Mouse (Mus musculus): Measurements from ENCODE around the gene Maf.

The Maf gene

DNA sequence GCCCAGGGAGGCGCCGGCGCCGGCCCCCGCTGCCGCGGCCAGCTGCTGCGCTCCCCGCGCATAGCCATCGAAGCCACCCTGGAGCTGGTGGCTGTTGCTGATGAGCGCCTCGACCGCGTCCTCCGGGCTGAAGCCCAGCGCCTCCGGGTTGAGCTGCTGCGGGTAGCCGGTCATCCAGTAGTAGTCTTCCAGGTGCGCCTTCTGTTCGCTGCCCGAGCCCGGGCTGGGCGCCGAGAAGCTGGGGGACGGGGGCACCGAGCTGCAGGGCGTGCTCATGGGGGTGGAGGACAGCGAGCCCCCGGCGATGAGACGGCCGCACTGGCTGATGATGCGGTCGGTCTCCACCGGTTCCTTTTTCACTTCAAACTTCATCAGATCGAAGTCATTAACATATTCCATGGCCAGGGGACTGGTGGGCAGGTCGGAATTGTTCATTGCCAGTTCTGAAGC is 1.2 kb downstream of the Maf start:
- peak; percentile 61 to 89 for DNase-seq (ENCODE audit: inconsistent age in 2 of 2, low spot score in 1 of 2)

DNA sequence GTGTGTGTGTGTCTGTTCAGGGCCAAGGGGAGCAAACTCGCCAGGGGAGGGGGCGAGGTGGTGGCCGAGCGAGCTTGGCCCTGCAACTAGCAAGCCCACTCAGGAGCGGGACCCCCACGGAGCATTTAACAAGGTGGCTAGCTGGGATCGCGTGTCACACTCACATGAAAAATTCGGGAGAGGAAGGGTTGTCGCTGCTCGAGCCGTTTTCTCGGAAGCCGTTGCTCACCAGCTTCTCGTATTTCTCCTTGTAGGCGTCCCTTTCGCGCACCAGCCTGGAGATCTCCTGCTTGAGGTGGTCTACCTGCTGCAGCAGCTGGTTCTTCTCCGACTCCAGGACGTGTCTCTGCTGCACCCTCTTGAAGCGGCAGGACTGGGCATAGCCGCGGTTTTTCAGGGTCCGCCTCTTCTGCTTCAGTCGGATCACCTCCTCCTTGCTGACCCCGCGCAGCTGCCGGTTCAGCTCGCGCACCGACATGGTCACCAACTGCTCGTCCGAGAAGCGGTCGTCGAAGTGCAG is 1.9 kb downstream of the Maf start:
- peak; percentile 72 to 89 for DNase-seq (ENCODE audit: inconsistent age in 2 of 2, low spot score in 1 of 2)

DNA sequence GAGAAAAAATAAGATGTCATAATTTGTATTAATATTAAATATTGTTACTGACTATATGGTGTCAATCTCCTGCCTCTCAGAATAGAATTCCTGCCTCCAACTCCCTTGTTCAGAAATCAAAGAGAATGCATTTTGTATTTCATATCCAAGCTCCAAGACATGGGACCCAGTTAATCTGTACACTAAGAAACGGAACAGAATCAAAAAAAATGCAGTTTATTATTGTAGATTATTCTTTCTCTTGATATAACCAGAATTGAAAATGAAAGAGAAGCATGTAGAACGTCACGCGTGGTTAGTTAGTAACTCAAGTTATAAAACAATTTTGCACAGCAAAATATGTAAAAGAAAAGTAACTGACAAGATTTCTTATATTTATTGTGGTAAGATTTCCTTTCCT is 4.5 kb downstream of the Maf start:
- DNase-seq (ENCODE audit: inconsistent age in 2 of 2, low spot score in 1 of 2) = no peak

DNA sequence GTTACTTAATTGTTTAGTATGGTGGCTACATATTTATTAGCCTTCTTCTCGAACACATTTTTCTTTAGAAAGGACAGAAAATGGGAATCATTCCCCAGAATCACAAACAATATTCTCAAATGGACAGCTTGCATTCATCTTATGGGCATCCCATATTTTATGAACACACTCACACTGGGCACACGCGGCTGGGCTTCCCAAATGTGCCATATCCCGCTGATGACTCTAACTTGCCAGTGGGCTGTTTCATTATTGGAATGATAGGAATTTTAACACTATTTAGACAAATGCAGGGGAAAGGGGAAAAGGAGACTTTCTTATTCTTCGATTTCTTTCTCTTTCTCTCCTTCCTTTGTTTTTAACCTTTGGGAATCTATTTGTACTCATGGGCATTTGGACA is 6.6 kb downstream of the Maf start:
- DNase-seq (ENCODE audit: inconsistent age in 2 of 2, low spot score in 1 of 2) = no peak

DNA sequence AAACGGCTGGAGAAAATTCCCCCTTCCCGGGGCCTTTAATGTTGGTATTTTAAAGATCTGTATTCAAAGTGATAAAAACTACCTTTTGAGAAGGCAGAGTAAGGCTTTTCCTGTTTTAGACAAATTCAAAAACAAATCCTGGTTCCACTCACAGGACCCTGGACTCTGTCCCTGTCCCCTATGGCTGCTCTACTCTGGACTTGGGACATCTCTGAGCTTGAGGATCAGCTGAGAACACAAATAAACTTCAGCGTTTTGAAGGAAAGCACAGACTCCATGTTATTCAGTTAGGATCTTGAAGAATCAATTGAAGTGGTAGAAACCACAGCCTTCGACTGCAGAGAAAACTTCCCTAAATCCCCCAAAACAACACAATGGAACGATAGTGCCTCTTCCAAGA is 8.4 kb downstream of the Maf start:
- DNase-seq (ENCODE audit: inconsistent age in 2 of 2, low spot score in 1 of 2) = no peak

DNA sequence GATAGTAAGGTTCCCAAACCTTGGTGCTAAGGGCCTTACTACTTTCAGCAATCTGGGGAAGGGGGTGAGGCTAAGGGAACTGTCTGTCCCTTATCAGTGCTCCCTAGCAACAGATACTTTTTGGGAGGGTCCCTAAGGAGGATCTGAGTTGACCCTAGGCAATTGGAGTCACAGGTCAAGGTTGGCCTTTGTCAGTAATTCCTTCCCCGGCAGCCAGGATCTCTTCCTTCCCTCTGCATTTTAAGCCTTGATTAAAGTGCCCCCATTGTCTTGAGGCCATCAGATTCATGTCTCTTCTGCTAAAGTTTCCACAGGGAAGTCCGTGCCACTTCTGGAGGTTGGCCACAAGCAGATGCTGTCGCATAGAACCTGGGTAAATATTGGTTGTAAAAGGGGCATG is 10.2 kb downstream of the Maf start:
- DNase-seq (ENCODE audit: inconsistent age in 2 of 2, low spot score in 1 of 2) = no peak

DNA sequence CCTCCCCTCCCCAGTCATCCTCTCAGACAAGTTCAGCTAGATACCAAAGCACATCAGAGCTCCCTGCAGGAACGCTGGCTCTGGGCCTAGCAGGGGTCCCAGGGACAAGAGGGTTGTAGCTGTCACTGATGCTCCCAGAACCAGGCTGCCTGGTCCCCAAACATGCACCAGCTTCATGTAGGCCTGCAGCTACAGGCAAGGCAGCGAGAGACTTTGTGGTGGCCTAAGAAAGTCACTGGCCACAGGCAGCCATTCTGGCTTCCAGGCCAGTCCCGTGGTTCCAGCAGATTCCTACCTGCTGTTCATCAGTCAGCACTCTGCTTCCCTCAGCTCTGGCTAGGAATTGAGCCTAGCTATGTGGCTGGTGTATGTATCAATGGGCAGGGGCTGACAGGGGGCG is 10.9 kb downstream of the Maf start:
- no peak for DNase-seq (ENCODE audit: inconsistent age in 2 of 2, low spot score in 1 of 2)

DNA sequence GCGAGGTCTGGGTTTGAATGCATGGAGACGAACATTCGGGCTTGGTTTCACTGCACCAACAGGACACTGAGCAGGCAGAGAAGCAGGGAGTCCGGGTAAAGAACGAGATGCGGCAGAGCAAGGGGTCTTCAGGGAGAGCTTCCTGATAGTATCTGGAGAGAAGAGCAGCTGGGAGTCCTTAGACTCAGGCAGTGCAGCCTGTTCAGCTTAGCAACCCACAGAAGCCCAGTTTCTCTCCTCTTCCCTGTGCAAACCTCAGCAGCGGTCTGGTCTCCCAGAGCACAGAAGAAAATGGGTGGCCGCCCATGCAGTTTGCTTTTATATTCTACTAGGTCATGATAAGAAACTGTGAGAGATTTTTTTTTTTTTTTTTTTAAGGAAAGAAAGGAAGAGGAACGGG is 20.2 kb downstream of the Maf start:
- DNase-seq (ENCODE audit: inconsistent age in 2 of 2, low spot score in 1 of 2) = no peak

DNA sequence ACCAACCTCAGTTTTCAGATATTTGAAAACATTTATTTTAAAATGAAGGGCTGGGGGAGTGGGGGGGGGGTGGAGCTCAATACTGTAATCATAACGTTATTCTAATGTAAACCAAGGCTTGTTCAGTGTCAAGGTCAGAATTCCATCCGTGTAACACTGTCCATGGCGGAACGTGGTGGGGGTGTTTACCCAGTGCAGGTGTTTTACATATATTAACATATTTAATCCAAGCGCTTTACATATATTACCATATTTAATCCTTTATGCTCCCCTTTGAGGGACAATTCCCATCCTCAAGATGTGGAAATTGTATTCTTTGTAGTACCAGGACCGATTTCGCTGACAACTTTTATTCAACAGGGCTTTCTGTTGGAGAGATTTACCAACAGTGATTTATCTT is 24.3 kb downstream of the Maf start:
- DNase-seq (ENCODE audit: inconsistent age in 2 of 2, low spot score in 1 of 2) = no peak

DNA sequence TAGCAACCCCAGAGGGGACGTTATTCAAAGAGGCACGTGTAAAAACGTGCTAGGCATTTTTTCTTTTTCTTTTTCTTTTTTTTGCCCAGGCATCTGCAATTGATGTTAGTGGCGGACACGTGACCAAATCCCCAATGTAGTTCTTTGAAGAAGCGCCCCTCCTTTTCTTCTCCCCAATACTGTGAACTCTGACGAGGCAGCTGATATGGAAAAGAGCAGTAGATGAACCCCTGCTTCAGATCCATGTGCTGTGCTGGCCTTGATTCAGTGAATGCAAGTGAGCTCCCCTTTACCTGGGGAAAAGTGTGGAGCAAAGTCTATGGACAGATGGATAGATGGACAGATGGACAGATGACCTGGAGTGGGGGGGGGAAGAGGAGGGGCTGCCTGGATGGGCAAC is 28.1 kb downstream of the Maf start:
- DNase-seq (ENCODE audit: inconsistent age in 2 of 2, low spot score in 1 of 2) = no peak

DNA sequence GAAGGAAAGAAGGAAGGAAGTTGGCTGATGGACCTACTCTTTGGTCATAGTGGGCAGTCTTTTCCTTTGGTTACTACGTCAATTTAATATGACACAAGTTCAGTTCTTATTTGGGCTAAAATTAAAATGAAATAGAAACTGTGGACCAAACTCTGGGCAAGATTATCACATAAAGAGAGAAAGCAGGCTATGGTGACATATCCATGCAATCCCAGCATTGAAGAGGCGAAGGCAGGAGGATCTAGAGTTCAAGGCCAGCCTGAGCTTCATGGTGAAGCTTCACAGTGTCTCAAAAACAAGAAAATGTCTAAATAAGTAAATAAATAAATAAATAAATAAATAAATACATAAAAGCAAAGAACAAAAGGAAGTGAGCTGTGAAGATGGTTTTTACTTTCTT is 42.7 kb downstream of the Maf start:
- no peak for DNase-seq (ENCODE audit: inconsistent age in 2 of 2, low spot score in 1 of 2)

DNA sequence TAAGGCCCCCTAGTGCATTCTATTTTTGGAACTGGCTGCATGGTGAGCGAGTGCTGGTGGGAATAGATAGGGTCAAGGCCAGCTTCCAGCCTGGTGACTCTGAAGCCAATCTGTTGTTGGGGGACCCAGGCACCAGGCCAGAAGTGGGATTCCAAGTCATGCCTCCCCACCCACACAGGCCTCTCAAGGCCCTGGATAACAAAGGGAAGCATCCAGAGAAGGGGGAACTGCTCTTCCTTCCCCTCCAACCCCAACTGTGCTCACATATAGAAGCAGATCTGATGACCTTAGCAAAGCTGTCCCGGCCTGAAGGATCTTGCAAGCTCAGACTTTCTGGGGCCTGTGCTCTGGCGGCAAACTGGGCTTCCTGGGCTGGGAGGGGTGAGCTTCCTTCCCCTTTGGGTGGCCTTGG is 57.5 kb downstream of the Maf start:
- DNase-seq (ENCODE audit: inconsistent age in 2 of 2, low spot score in 1 of 2) = peak; percentile 23 to 43

DNA sequence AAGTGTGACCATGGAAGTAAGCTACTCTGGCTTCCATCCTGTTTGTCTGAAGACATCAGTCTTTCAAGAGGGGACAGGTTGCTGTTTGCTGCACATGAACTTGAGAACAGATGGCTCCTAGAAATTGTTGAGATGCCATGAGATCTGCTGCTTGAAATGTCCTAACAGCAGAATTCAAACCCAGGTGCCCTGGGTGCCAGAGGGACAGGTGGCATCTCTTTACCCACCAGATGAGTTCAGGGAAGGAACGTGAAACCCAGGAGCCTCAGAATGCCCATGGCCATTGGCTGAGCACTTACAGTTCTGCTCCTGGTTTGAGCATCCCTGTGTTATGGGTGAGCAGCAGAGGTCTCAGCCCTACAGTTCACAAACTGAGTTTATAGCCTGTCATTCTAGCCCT is 62.5 kb downstream of the Maf start:
- DNase-seq (ENCODE audit: inconsistent age in 2 of 2, low spot score in 1 of 2) = no peak

DNA sequence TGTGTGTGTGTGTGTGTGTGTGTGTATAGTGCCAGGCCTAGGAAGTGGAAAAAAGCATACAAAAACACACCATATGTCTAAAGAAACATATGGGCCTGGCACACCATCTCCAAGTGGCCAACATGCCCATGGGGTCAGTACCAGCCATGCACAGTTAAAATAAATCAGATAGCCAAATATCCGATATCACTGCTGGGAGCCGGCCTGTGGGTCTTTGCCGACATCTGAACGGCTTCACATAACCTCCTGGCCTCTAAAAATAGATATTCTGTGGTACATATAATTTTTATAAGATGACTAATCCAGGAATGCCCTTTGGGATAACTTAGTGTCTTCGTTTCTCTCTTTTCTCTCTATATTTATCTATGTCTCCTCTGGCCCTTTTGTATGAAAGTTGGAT is 65.7 kb downstream of the Maf start:
- no peak for DNase-seq (ENCODE audit: inconsistent age in 2 of 2, low spot score in 1 of 2)

DNA sequence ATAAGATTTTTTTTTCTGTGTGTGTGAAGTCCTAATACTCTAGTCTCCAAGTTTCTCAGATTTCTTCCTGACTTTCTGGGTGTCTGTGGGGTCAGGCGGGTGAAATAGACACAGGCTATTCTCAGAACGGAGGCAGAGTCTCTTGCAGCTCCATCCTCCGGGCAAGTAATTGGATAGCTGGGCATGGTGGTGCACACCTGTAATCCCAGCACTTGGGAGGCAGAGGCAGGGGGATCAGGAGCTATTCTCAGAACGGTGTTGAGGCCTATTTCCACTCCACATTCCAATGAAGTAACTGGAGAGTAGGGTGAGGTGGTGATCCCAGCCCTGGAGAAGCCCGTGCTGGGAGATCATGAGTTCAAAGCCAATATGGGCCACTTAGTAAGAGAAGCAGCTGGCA is 67.6 kb downstream of the Maf start:
- no peak for DNase-seq (ENCODE audit: inconsistent age in 2 of 2, low spot score in 1 of 2)

DNA sequence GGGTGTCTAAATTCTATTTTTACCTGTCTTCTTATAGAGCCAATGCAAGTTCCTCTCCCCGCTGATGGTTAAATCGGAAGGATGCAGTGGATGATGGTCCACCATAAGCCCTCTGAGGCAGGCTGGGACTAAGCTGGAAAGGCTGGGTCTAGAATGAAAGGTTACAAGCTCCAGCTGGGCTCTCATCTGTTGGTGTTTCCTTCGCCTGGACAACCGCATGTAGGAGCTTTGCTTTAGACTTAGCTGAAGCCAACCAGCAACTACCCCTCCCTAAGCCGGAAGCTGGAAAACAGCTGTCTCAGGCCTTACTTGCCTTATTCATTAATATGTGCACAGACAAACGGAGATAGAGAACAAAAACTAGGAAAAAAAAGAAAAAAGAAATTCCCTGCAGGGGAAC is 70.8 kb downstream of the Maf start:
- DNase-seq (ENCODE audit: inconsistent age in 2 of 2, low spot score in 1 of 2) = no peak

Data from adrenal gland, adult (tissue).